Mouse (Mus musculus): ENCODE measurements around the gene Ppme1. TPM values are rescaled to one million over a fixed set of nuclear protein-coding genes. Genes with fewer than 3 reads are reported as not detected.

Ppme1 gene
- polyA plus RNA-seq, 1 experiment from 2014 or later = 52.8 TPM

DNA sequence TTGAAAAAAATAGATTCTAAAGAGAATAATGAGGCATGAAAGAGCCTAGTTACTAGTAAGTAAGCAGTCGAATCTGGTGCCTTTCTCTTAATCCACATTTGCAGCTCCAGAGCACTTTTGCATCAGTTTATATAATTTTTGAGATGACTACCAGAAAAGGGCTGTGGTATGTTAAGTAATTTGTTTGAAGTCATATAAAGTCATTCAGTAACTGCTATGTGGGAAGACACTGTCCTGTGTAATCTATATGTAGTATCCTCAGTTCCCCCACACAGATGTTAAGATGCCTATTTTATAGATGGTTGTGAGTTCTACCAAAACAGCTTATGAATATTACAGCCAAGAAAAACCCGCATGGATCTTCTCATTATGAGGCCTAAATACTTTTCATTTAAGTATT is 6.2 kb upstream of the Ppme1 start:
- ATAC-seq (replicated peaks; ENCODE audit: insufficient number of reproducible peaks, insufficient read depth, low FRiP score, low read depth) = no peak
- 79% methylated on average over 2 of the region's 2 CpGs for WGBS
- H3K4me3 ChIP-seq = no peak overlapping the region
- no peaks in the 10 kb centered on the region for H3K9me3 ChIP-seq (replicated peaks)
- no peaks in the 10 kb centered on the region for H3K27me3 ChIP-seq
- H3K4me2 ChIP-seq = no peak overlapping the region
- no peak overlapping the region for H3K27ac ChIP-seq
- H3K4me1 ChIP-seq (replicated peaks) = no peaks in the 10 kb centered on the region; the same call in 1 of the 2 replicates
- H3K9ac ChIP-seq = no peak overlapping the region
- peaks cover 44% of the 10 kb centered on the region for H3K36me3 ChIP-seq

GRCm38 (mm10) chr7:100372452-100372980 is 409 bp upstream of the Ppme1 start:
- ATAC-seq (replicated peaks; ENCODE audit: insufficient number of reproducible peaks, insufficient read depth, low FRiP score, low read depth) = no peak
- Histone ChIP-seq H3K4me1 (replicated peaks) (peaks cover 15% of the 10 kb centered on the region), H3K4me2 (peak overlapping the region; percentile 69), H3K27ac (peak overlapping the region; percentile 84), H3K9ac (peak overlapping the region; percentile 59), H3K36me3 (peaks cover 19% of the 10 kb centered on the region), H3K27me3 (no peaks in the 10 kb centered on the region), H3K9me3 (replicated peaks) (no peaks in the 10 kb centered on the region), H3K4me3 (peak overlapping the region; percentile 74)
- WGBS = 7% methylated on average over 17 of the region's 17 CpGs

- Histone ChIP-seq H3K4me2 (no peak overlapping the region), H3K36me3 (no peaks in the 10 kb centered on the region), H3K4me1 (replicated peaks) (peaks cover 9% of the 10 kb centered on the region), H3K9ac (no peak overlapping the region), H3K4me3 (no peak overlapping the region), H3K9me3 (replicated peaks) (no peaks in the 10 kb centered on the region), H3K27ac (no peak overlapping the region), H3K27me3 (no peaks in the 10 kb centered on the region)
- WGBS = 37% methylated on average over 6 of the region's 6 CpGs
- no peak for ATAC-seq (replicated peaks; ENCODE audit: insufficient number of reproducible peaks, insufficient read depth, low FRiP score, low read depth)
These were observed 7.2 kb downstream of the Ppme1 start for GRCm38 (mm10) chr7:100364888-100365287.

- no peaks in the 10 kb centered on the region for H3K9me3 ChIP-seq (replicated peaks)
- H3K27me3 ChIP-seq = no peaks in the 10 kb centered on the region
- no peak overlapping the region for H3K4me3 ChIP-seq
- no peak overlapping the region for H3K4me2 ChIP-seq
- H3K36me3 ChIP-seq = no peaks in the 10 kb centered on the region
- no peak overlapping the region for H3K9ac ChIP-seq
- 74% methylated on average over 2 of the region's 2 CpGs for WGBS
- H3K27ac ChIP-seq = no peak overlapping the region
- peaks cover 10% of the 10 kb centered on the region for H3K4me1 ChIP-seq (replicated peaks)
- no peak for ATAC-seq (replicated peaks; ENCODE audit: insufficient number of reproducible peaks, insufficient read depth, low FRiP score, low read depth)
These were observed 8.9 kb downstream of the Ppme1 start for GRCm38 (mm10) chr7:100363162-100363561.

DNA sequence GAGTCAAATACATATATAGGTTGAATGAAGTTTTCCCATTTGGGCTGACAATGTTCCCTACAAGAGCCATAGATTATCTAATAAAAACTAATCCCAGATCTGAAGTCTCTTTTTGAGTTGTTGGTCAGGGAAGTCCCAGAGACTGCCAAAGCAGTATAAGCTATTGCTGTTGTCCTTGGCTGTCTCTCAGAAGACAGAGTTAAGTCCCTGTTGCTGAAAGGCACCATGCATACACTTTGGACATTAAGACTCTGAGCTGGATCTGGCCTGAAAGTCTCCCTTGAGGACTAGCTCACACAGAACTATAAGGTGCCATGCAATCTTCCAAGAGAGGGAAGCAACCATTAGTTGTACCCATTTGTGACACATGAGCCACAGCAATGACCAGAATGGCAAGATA is 14.3 kb downstream of the Ppme1 start:
- Histone ChIP-seq H3K4me2 (no peak overlapping the region), H3K4me3 (no peak overlapping the region), H3K4me1 (replicated peaks) (peaks cover 2% of the 10 kb centered on the region; the same call in 1 of the 2 replicates), H3K27me3 (no peaks in the 10 kb centered on the region), H3K36me3 (no peaks in the 10 kb centered on the region; the same call in 1 of the 2 replicates), H3K9ac (no peak overlapping the region), H3K9me3 (replicated peaks) (no peaks in the 10 kb centered on the region), H3K27ac (no peak overlapping the region)
- ATAC-seq (replicated peaks; ENCODE audit: insufficient number of reproducible peaks, insufficient read depth, low FRiP score, low read depth) = no peak

DNA sequence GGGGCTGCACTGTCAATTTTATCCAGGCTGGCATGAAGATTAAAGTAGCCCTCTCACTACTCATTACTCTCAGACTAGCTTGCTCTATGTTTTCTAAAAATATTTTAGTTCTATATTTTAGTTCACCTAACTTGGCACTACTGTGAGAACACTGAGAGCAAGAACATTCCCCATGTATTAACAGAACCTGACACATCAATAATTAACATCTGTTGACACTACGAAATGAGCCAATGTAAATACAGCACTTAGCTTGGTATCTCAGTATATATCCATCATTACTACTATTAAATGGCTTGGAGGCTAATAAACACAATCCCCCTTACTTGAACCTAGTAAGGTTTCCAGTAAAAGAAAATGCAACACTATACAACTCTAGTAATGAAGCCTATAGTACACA is 15.3 kb downstream of the Ppme1 start:
- peaks cover 2% of the 10 kb centered on the region; the same call in 1 of the 2 replicates for H3K4me1 ChIP-seq (replicated peaks)
- 80% methylated on average over 1 of the region's 1 CpGs for WGBS
- no peak for ATAC-seq (replicated peaks; ENCODE audit: insufficient number of reproducible peaks, insufficient read depth, low FRiP score, low read depth)
- no peak overlapping the region for H3K27ac ChIP-seq
- no peak overlapping the region for H3K4me3 ChIP-seq
- no peaks in the 10 kb centered on the region for H3K9me3 ChIP-seq (replicated peaks)
- H3K9ac ChIP-seq = no peak overlapping the region
- H3K27me3 ChIP-seq = no peaks in the 10 kb centered on the region
- no peaks in the 10 kb centered on the region; the same call in 1 of the 2 replicates for H3K36me3 ChIP-seq
- no peak overlapping the region for H3K4me2 ChIP-seq

GRCm38 (mm10) chr7:100356324-100356723 is 15.8 kb downstream of the Ppme1 start:
- H3K4me1 ChIP-seq (replicated peaks) = peaks cover 2% of the 10 kb centered on the region; the same call in 1 of the 2 replicates
- no peaks in the 10 kb centered on the region for H3K9me3 ChIP-seq (replicated peaks)
- ATAC-seq (replicated peaks; ENCODE audit: insufficient number of reproducible peaks, insufficient read depth, low FRiP score, low read depth) = no peak
- no peak overlapping the region for H3K4me3 ChIP-seq
- no peaks in the 10 kb centered on the region for H3K27me3 ChIP-seq
- WGBS = 82% methylated on average over 5 of the region's 5 CpGs
- no peaks in the 10 kb centered on the region; the same call in 1 of the 2 replicates for H3K36me3 ChIP-seq
- no peak overlapping the region for H3K27ac ChIP-seq
- no peak overlapping the region for H3K4me2 ChIP-seq
- no peak overlapping the region for H3K9ac ChIP-seq

DNA sequence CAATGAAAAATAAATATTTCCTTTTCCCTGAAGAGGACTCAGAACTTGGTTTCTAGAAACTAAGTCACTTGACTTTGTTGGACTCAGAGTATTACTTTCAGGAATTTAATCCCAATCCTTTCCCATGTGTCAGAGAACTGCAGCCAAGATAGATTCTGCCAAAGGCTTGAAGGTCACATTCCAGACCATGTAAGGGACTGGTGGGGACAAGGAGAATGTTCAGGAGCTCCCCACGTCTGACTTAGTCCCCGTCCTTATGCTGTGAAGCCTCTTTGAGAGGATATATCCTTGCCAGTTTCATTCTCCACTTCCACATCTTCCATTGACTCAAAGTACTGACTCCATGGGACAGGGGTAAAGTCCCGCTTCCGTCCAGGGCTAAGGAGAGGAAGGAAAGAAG is 17.1 kb downstream of the Ppme1 start:
- 52% methylated on average over 4 of the region's 4 CpGs for WGBS
- ATAC-seq (replicated peaks; ENCODE audit: insufficient number of reproducible peaks, insufficient read depth, low FRiP score, low read depth) = peak; percentile 81; the same call in 1 of the 2 replicates
- peak overlapping the region; percentile 68 for H3K27ac ChIP-seq
- no peaks in the 10 kb centered on the region for H3K9me3 ChIP-seq (replicated peaks)
- H3K4me3 ChIP-seq = no peak overlapping the region
- no peak overlapping the region for H3K9ac ChIP-seq
- peaks cover 3% of the 10 kb centered on the region for H3K36me3 ChIP-seq
- peaks cover 2% of the 10 kb centered on the region; the same call in 1 of the 2 replicates for H3K4me1 ChIP-seq (replicated peaks)
- no peak overlapping the region for H3K4me2 ChIP-seq
- H3K27me3 ChIP-seq = no peaks in the 10 kb centered on the region

DNA sequence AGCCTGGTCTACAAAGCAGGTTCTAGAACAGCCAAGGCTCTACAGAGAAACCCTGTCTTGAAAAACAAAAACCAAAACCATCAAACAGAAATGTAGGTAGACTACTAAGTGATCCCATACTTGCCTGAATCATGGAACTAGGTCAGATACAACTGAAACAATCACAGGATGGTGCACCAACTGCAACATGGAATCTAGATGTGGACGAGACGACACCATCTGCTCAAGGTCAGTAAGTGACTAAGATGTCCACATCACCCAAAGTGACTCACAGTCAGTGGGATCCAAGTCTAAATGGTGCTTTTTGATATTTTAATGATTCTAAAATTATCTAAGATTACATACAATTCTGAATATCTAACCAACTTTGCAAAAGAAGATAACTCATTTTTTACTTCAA is 36.2 kb downstream of the Ppme1 start:
- no peak for ATAC-seq (replicated peaks; ENCODE audit: insufficient number of reproducible peaks, insufficient read depth, low FRiP score, low read depth)
- no peaks in the 10 kb centered on the region for H3K4me1 ChIP-seq (replicated peaks)
- peaks cover 82% of the 10 kb centered on the region for H3K36me3 ChIP-seq
- no peak overlapping the region for H3K4me2 ChIP-seq
- no peak overlapping the region for H3K9ac ChIP-seq
- H3K9me3 ChIP-seq (replicated peaks) = no peaks in the 10 kb centered on the region
- H3K27ac ChIP-seq = no peak overlapping the region
- no peaks in the 10 kb centered on the region for H3K27me3 ChIP-seq
- H3K4me3 ChIP-seq = no peak overlapping the region
- 90% methylated on average over 2 of the region's 2 CpGs for WGBS

GRCm38 (mm10) chr7:100331269-100331668 is 40.8 kb downstream of the Ppme1 start:
- no peak overlapping the region for H3K9ac ChIP-seq
- H3K4me1 ChIP-seq (replicated peaks) = no peaks in the 10 kb centered on the region
- no peak for ATAC-seq (replicated peaks; ENCODE audit: insufficient number of reproducible peaks, insufficient read depth, low FRiP score, low read depth)
- H3K9me3 ChIP-seq (replicated peaks) = no peaks in the 10 kb centered on the region
- no peak overlapping the region for H3K4me2 ChIP-seq
- no peaks in the 10 kb centered on the region for H3K27me3 ChIP-seq
- peaks cover 69% of the 10 kb centered on the region for H3K36me3 ChIP-seq
- H3K4me3 ChIP-seq = no peak overlapping the region
- no peak overlapping the region for H3K27ac ChIP-seq
- 83% methylated on average over 3 of the region's 3 CpGs for WGBS

GRCm38 (mm10) chr7:100328636-100329035 is 43.5 kb downstream of the Ppme1 start:
- Histone ChIP-seq H3K4me3 (no peak overlapping the region), H3K36me3 (peaks cover 61% of the 10 kb centered on the region), H3K4me1 (replicated peaks) (no peaks in the 10 kb centered on the region), H3K9me3 (replicated peaks) (no peaks in the 10 kb centered on the region), H3K4me2 (no peak overlapping the region), H3K27me3 (no peaks in the 10 kb centered on the region), H3K9ac (no peak overlapping the region), H3K27ac (no peak overlapping the region)
- 73% methylated on average over 4 of the region's 4 CpGs for WGBS
- no peak for ATAC-seq (replicated peaks; ENCODE audit: insufficient number of reproducible peaks, insufficient read depth, low FRiP score, low read depth)

DNA sequence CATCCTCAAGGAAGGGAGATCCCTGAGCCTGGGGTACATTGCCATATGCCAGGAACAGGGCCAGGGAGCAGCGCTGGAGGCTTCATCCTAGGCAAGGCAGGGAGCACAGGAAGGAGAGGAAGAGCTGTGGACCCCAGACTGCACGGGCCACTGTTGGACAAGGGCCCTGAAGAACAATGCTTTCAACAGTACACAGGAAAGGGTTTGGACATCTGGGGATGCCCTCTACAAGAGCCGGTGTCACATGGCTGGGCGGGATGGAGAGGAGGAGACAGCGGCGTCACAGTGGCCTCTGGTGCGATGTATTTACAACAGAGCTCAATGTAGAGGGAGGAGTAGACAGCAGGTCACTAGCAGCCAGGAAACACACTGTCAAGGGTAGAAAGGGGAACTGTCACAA is 44.6 kb downstream of the Ppme1 start:
- 0 out of 2 replicates have a peak, but pooled peaks have one; percentile 37 for ATAC-seq (replicated peaks; ENCODE audit: insufficient number of reproducible peaks, insufficient read depth, low FRiP score, low read depth)
- no peaks in the 10 kb centered on the region for H3K27me3 ChIP-seq

More for the DNA sequence above, 44.6 kb downstream of the Ppme1 start:
- H3K36me3 ChIP-seq = peaks cover 51% of the 10 kb centered on the region
- H3K4me2 ChIP-seq = no peak overlapping the region
- H3K9me3 ChIP-seq (replicated peaks) = no peaks in the 10 kb centered on the region
- H3K4me3 ChIP-seq = no peak overlapping the region
- H3K9ac ChIP-seq = no peak overlapping the region
- H3K27ac ChIP-seq = no peak overlapping the region
- no peaks in the 10 kb centered on the region for H3K4me1 ChIP-seq (replicated peaks)
- 82% methylated on average over 7 of the region's 7 CpGs for WGBS

Measured in heart, embryonic 15.5 days (tissue).